Comparison of ENCODE assay signal across 11 mouse cellular contexts in the genomic region with DNA sequence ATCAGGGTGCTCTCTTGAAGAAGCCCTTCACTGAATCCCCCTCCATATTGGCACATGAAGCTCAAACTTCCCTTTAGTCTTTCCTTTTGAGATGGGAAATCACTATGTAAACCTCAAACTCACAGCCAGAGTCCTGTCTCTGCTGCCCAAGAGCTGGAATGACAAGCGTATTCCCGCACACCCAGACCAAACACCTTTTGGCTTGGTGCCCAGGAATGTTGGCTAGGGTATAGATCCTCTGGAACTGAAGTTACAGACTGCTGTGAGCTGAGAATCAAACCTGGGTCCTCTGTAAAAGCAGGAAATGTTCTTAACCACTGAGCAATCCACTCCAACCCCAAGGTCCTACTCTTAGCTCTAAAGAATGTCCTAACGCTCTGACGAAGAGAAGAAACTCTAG. TPM values are rescaled to one million over a fixed set of nuclear protein-coding genes. Genes with fewer than 3 reads are reported as not detected.
DNase-seq lines count a peak whose midpoint lies in the region; ATAC-seq lines count a peak whose summit lies in the region.
"Had no signal": no experiment of that assay in that cellular context is flagged by ENCODE, and none has a peak within 500 bp of the region (broad histone marks: within the 10 kb centered on the region; RNA-seq: fewer than 3 reads in every experiment).

No protein-coding gene starts in this region.

- peak; percentile 26 for DNase-seq in gastrocnemius, postnatal 10 days
- no peak for DNase-seq in gastrocnemius, adult 8-10 months (ENCODE audit: low spot score in 2 of 2)
- DNase-seq in ovary, postnatal 36 days (ENCODE audit: low spot score), result peak; percentile 26
- no peak for DNase-seq in ovary, adult 18-20 months (ENCODE audit: low spot score)
- DNase-seq in kidney, postnatal 10 days, result peak; percentile 59
- no peak for DNase-seq in B cell, adult 2 months
- DNase-seq: layer of hippocampus, adult 9-11 months had no signal

- no peak for ATAC-seq in activated CD4-positive, CD25-positive, alpha-beta regulatory T cell, adult 4 months

RNA-seq across cellular contexts. Expression of a gene that starts 29.5 kb away (rescaled TPM):
- 1 to 10 TPM in 1 of 2 experiments, under 1 TPM in 1; 0.70 to 1.0 TPM for total RNA-seq in gastrocnemius, postnatal 10 days (2021)
- total RNA-seq in gastrocnemius, adult 8-10 months (2022), result under 1 TPM in 2 of 4 experiments, not detected in 2; 0.92 to 0.96 TPM
- under 1 TPM in 1 of 2 experiments, not detected in 1; 0.77 TPM for polyA plus RNA-seq in activated CD4-positive, CD25-positive, alpha-beta regulatory T cell, adult 4 months (2017; shearing (Covaris generic))
- total RNA-seq: common myeloid progenitor, adult 5-6 weeks had no signal
- polyA plus RNA-seq: heart, embryonic 14.5 days; limb, embryonic 12.5 days had no signal

RNA-seq across cellular contexts. Expression of a gene that starts 33.2 kb away (rescaled TPM):
- 1 to 10 TPM; 6.4 to 8.0 TPM for total RNA-seq in gastrocnemius, postnatal 10 days (2021)
- 1 to 10 TPM; 4.3 to 7.7 (median 5.8) TPM for total RNA-seq in gastrocnemius, adult 8-10 months (2022)
- 1 to 10 TPM in 1 of 2 experiments, under 1 TPM in 1; 0.34 to 1.5 TPM for polyA plus RNA-seq in activated CD4-positive, CD25-positive, alpha-beta regulatory T cell, adult 4 months (2017; shearing (Covaris generic))

RNA-seq across cellular contexts. Expression of a gene that starts 48.7 kb away (rescaled TPM):
- 10 to 100 TPM; 15.1 to 21.3 TPM for total RNA-seq in gastrocnemius, postnatal 10 days (2021)
- 10 to 100 TPM; 14.0 to 22.4 (median 18.0) TPM for total RNA-seq in gastrocnemius, adult 8-10 months (2022)
- 10 to 100 TPM; 28.7 to 31.1 TPM for polyA plus RNA-seq in activated CD4-positive, CD25-positive, alpha-beta regulatory T cell, adult 4 months (2017; shearing (Covaris generic))

Comparison
In these comparisons a context has a peak if more than half of its experiments do, and no peak if none do; other contexts are left out.
1. DNase-seq: peak in gastrocnemius, postnatal 10 days (single experiment), ovary, postnatal 36 days (single experiment) and kidney, postnatal 10 days (single experiment); none in gastrocnemius, adult 8-10 months (0 of 2), ovary, adult 18-20 months (single experiment) and B cell, adult 2 months (0 of 2).